Mouse (Mus musculus) lung, embryonic 14.5 days (tissue): Measurements from ENCODE around the gene Smarcd2. TPM values are rescaled to one million over a fixed set of nuclear protein-coding genes. Genes with fewer than 3 reads are reported as not detected.

ENCODE experiments used
- ATAC-seq: fragments of 200-750 bp; cut with Nextera tagmentation; 2 replicates; pipeline ENCODE4 v1.8.0; 2017; ENCODE audit warnings: mild to moderate bottlenecking, moderate TSS enrichment, moderate library complexity; ENCODE audit not compliant: insufficient read depth
- DNase-seq: peaks from one replicate; pipeline ENCODE4 v3.0.0-alpha.2; 2015
- H3K27ac ChIP-seq: fragments of 300-500 bp; sonication (generic); 2 replicates; pipeline ENCODE4 v1.5.1; 2014; ENCODE audit warnings: low read depth, mild to moderate bottlenecking, moderate library complexity
- H3K27me3 ChIP-seq: fragments of 300-500 bp; sonication (generic); 2 replicates; pipeline ENCODE4 v1.6.1; 2014; ENCODE audit warnings: low read length, control low read depth; ENCODE audit not compliant: insufficient read depth
- H3K36me3 ChIP-seq: fragments of 300-500 bp; sonication (generic); 2 replicates; pipeline ENCODE4 v1.6.1; 2014; ENCODE audit warnings: control low read depth; ENCODE audit not compliant: insufficient read depth
- H3K4me1 ChIP-seq: fragments of 300-500 bp; sonication (generic); 2 replicates; pipeline ENCODE4 v1.6.1; 2014; ENCODE audit warnings: antibody characterized with exemption, control low read depth; ENCODE audit not compliant: insufficient read depth
- H3K4me2 ChIP-seq: fragments of 300-500 bp; sonication (generic); 2 replicates; pipeline ENCODE4 v1.6.1; 2014; ENCODE audit warnings: mild to moderate bottlenecking
- H3K4me3 ChIP-seq: fragments of 300-500 bp; sonication (generic); 2 replicates; pipeline ENCODE4 v1.5.1; 2014; ENCODE audit warnings: low read depth, low read length
- H3K9ac ChIP-seq: fragments of 300-500 bp; sonication (generic); 2 replicates; pipeline ENCODE4 v1.6.1; 2014
- H3K9me3 ChIP-seq: fragments of 300-500 bp; sonication (generic); 2 replicates; pipeline ENCODE4 v1.6.1; 2016; ENCODE audit warnings: low read depth, low read length, control low read depth
- CTCF ChIP-seq: IDR thresholded peaks from 2 replicates; pipeline ENCODE4 v1.5.1; 2016; ENCODE audit warnings: antibody characterized with exemption, low read depth
- WGBS: fragments of 180-500 bp; shearing (Covaris S2); extraction: QIAGEN DNeasy Blood & Tissue Kit; methylation state at CpG from one replicate; pipeline ENCODE4 v1.1.7; 2014; 5-methylcytosine and 5-hydroxymethylcytosine counted together
- polyA plus RNA-seq: library from polyadenylated mRNA; unstranded; fragments of >200 nt; fragmentation: Nextera tagmentation; extraction: Ambion mirVana; gene quantifications from 2 replicates; pipeline ENCODE4 v1.2.1, GENCODE M21; 2014

Smarcd2 gene
- polyA plus RNA-seq, 1 experiment from 2014 or later: 91.0 TPM

DNA sequence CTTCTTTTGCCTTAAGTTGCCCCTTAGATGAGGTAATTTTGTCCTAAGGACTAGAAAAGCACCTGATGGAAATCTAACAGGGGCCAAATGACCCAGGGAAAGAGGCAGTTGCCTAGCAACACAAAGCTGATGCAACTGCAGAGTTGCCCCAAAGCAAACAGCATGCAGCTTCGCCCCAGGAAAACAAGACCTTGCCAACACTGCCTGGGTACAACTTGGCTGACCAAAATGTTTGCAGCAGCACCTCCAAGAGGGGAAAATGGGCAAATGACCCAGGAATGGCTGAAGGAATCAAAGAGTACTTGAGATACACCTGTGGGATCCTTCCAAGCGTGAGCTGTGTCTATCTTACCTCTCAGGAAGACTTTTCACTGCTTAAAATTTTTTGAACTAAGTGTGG, 19.1 kb upstream of the Smarcd2 start:
- Histone ChIP-seq H3K4me3 (no peak overlapping the region), H3K27ac (no peak overlapping the region), H3K27me3 (no peaks in the 10 kb centered on the region), H3K4me1 (no peaks in the 10 kb centered on the region), H3K9me3 (no peaks in the 10 kb centered on the region), H3K36me3 (no peaks in the 10 kb centered on the region), H3K4me2 (no peak overlapping the region), H3K9ac (no peak overlapping the region)
- DNase-seq: no peak
- no peak for TF ChIP-seq CTCF
- WGBS: 85% methylated on average over 2 of the region's 2 CpGs
- no peak for ATAC-seq

- H3K36me3 ChIP-seq: no peaks in the 10 kb centered on the region
- no peak overlapping the region for H3K4me2 ChIP-seq
- ATAC-seq: no peak
- no peaks in the 10 kb centered on the region for H3K9me3 ChIP-seq
- H3K27me3 ChIP-seq: no peaks in the 10 kb centered on the region
- WGBS: 87% methylated on average over 5 of the region's 5 CpGs
- no peak overlapping the region for H3K4me3 ChIP-seq
- no peak for TF ChIP-seq CTCF
- no peaks in the 10 kb centered on the region for H3K4me1 ChIP-seq
- no peak overlapping the region for H3K27ac ChIP-seq
- no peak for DNase-seq
- H3K9ac ChIP-seq: no peak overlapping the region
Measured at GRCm38 (mm10) chr11:106290376-106290775, 17.6 kb upstream of the Smarcd2 start.

- ATAC-seq (no peak), DNase-seq (peak; percentile 73)
- H3K4me3 ChIP-seq: no peak overlapping the region
- TF ChIP-seq CTCF: peak; percentile 48
- no peak overlapping the region for H3K27ac ChIP-seq
- WGBS: 43% methylated on average over 8 of the region's 8 CpGs
- H3K4me1 ChIP-seq: no peaks in the 10 kb centered on the region
- no peaks in the 10 kb centered on the region for H3K36me3 ChIP-seq
- no peaks in the 10 kb centered on the region for H3K9me3 ChIP-seq
- H3K9ac ChIP-seq: no peak overlapping the region
- H3K4me2 ChIP-seq: no peak overlapping the region
- no peaks in the 10 kb centered on the region for H3K27me3 ChIP-seq
Measured at GRCm38 (mm10) chr11:106289369-106289768, 16.6 kb upstream of the Smarcd2 start.

DNA sequence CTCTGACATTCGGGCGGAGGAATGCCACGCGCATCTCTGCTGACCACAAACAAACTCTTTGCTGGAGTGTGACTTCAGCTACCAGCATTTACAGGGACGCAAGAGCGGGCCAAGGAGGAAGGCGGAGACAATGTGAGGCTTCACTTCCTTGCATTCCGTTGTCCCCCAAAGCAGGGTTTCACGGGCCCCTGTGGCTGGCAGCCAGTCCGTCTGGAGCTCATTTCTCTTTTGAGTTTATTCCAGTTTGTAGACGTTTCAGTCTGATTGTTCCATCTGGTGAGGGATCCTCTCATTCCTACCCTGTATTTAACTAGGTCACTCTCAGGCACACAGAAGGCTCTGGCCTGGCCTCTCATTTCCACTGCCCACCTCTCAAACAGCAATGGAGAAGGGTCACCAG, 14.2 kb upstream of the Smarcd2 start:
- Histone ChIP-seq H3K4me2 (no peak overlapping the region), H3K9ac (no peak overlapping the region), H3K36me3 (no peaks in the 10 kb centered on the region), H3K4me1 (no peaks in the 10 kb centered on the region), H3K9me3 (no peaks in the 10 kb centered on the region), H3K27ac (no peak overlapping the region; the same call in 1 of the 2 replicates), H3K4me3 (no peak overlapping the region), H3K27me3 (no peaks in the 10 kb centered on the region)
- no peak for TF ChIP-seq CTCF
- WGBS: 51% methylated on average over 11 of the region's 11 CpGs
- DNase-seq: peak; percentile 64
- ATAC-seq: no peak

GRCm38 (mm10) chr11:106286206-106286605, 13.4 kb upstream of the Smarcd2 start:
- no peak overlapping the region for H3K4me2 ChIP-seq
- no peak for DNase-seq
- 78% methylated on average over 7 of the region's 7 CpGs for WGBS
- TF ChIP-seq CTCF: no peak
- H3K4me1 ChIP-seq: no peaks in the 10 kb centered on the region
- H3K9ac ChIP-seq: no peak overlapping the region
- H3K27ac ChIP-seq: no peak overlapping the region
- no peaks in the 10 kb centered on the region for H3K9me3 ChIP-seq
- ATAC-seq: no peak
- no peaks in the 10 kb centered on the region for H3K36me3 ChIP-seq
- H3K27me3 ChIP-seq: no peaks in the 10 kb centered on the region
- no peak overlapping the region for H3K4me3 ChIP-seq

- no peaks in the 10 kb centered on the region for H3K36me3 ChIP-seq
- H3K27ac ChIP-seq: no peak overlapping the region
- no peaks in the 10 kb centered on the region for H3K9me3 ChIP-seq
- no peak for ATAC-seq
- H3K27me3 ChIP-seq: no peaks in the 10 kb centered on the region
- no peak overlapping the region for H3K9ac ChIP-seq
- H3K4me2 ChIP-seq: no peak overlapping the region
- no peak overlapping the region for H3K4me3 ChIP-seq
- no peak for TF ChIP-seq CTCF
- WGBS: 55% methylated on average over 8 of the region's 8 CpGs
- no peaks in the 10 kb centered on the region for H3K4me1 ChIP-seq
- DNase-seq: no peak
Measured at GRCm38 (mm10) chr11:106284126-106284525, 11.4 kb upstream of the Smarcd2 start.

- Histone ChIP-seq H3K36me3 (no peaks in the 10 kb centered on the region), H3K27me3 (no peaks in the 10 kb centered on the region), H3K4me2 (no peak overlapping the region), H3K9ac (no peak overlapping the region), H3K9me3 (no peaks in the 10 kb centered on the region), H3K4me1 (no peaks in the 10 kb centered on the region), H3K4me3 (no peak overlapping the region), H3K27ac (no peak overlapping the region)
- WGBS: 84% methylated on average over 4 of the region's 4 CpGs
- DNase-seq: no peak
- no peak for ATAC-seq
- TF ChIP-seq CTCF: no peak
Measured at GRCm38 (mm10) chr11:106283371-106283770, 10.6 kb upstream of the Smarcd2 start.

- 75% methylated on average over 6 of the region's 6 CpGs for WGBS
Measured at GRCm38 (mm10) chr11:106282452-106282851, 9.7 kb upstream of the Smarcd2 start.

More at GRCm38 (mm10) chr11:106282452-106282851, 9.7 kb upstream of the Smarcd2 start:
- no peak overlapping the region for H3K4me2 ChIP-seq
- no peaks in the 10 kb centered on the region for H3K36me3 ChIP-seq
- TF ChIP-seq CTCF: no peak
- ATAC-seq (no peak), DNase-seq (no peak)
- no peak overlapping the region for H3K9ac ChIP-seq
- H3K4me3 ChIP-seq: no peak overlapping the region
- no peaks in the 10 kb centered on the region for H3K9me3 ChIP-seq
- H3K27me3 ChIP-seq: no peaks in the 10 kb centered on the region
- no peak overlapping the region for H3K27ac ChIP-seq
- no peaks in the 10 kb centered on the region for H3K4me1 ChIP-seq
